Mouse (Mus musculus): ENCODE data around the gene Gm20716. TPM values are rescaled to one million over a fixed set of nuclear protein-coding genes. Genes with fewer than 3 reads are reported as not detected.
A peak's percentile ranks its signal among the peaks of the same experiment; 100 is the strongest.

Gm20716 gene
- 26.3 and 26.7 TPM in 2 replicates for polyA plus RNA-seq (2014; fragmentation: Nextera tagmentation; extraction: Ambion mirVana)

- Histone ChIP-seq H3K4me3 (ENCODE audit: low read depth, low read length) (peak within 1 kb of the TSS; percentile 99), H3K27me3 (replicated peaks; ENCODE audit: control insufficient read depth, insufficient read depth, low read length) (no peaks in the 10 kb centered on the region), H3K9ac (ENCODE audit: low read length) (peak within 1 kb of the TSS; percentile 91), H3K27ac (ENCODE audit: low read depth, low read length) (peak within 1 kb of the TSS; percentile 91), H3K9me3 (replicated peaks; ENCODE audit: control insufficient read depth, low read length) (no peaks in the 10 kb centered on the region), H3K4me1 (ENCODE audit: control insufficient read depth, insufficient read depth, low read length) (peaks cover 17% of the 10 kb centered on the region), H3K4me2 (ENCODE audit: low read length) (peak within 1 kb of the TSS; percentile 98), H3K36me3 (ENCODE audit: control insufficient read depth, insufficient read depth, low read length) (peaks cover 40% of the 10 kb centered on the region)
- whole genome bisulfite sequencing: 0% methylated on average over 73 of the region's 73 CpGs
- DNase-seq (ENCODE audit: low spot score) (peak; percentile 93), ATAC-seq (peak; percentile 91)
Measured at GRCm38 (mm10) chr2:168230026-168230728, at the start of gene Gm20716, which contains the start of the genes Dpm1 and Mocs3. Gm20716 (minus strand) TSS chr2:168230364. Dpm1 (minus strand) TSS chr2:168230591. Mocs3 (plus strand) TSS chr2:168230622.

- H3K9me3 ChIP-seq (replicated peaks; ENCODE audit: control insufficient read depth, low read length): no peaks in the 10 kb centered on the region
- ATAC-seq (no peak), DNase-seq (ENCODE audit: low spot score) (peak; percentile 58)
- H3K27me3 ChIP-seq (replicated peaks; ENCODE audit: control insufficient read depth, insufficient read depth, low read length): peaks cover 8% of the 10 kb centered on the region
- 0 out of 2 replicates have a peak, but pooled peaks cover 6% of the 10 kb centered on the region for H3K4me1 ChIP-seq (ENCODE audit: control insufficient read depth, insufficient read depth, low read length)
- H3K9ac ChIP-seq (ENCODE audit: low read length): no peak overlapping the region
- no peak overlapping the region for H3K27ac ChIP-seq (ENCODE audit: low read depth, low read length)
- H3K4me2 ChIP-seq (ENCODE audit: low read length): no peak overlapping the region
- H3K36me3 ChIP-seq (ENCODE audit: control insufficient read depth, insufficient read depth, low read length): no peaks in the 10 kb centered on the region
- 16% methylated on average over 11 of the region's 11 CpGs for WGBS
- no peak overlapping the region for H3K4me3 ChIP-seq (ENCODE audit: low read depth, low read length)
Measured at GRCm38 (mm10) chr2:168274374-168274935, 44.3 kb upstream of the Gm20716 start.

GRCm38 (mm10) chr2:168273387-168273786 lies 43.2 kb upstream of the Gm20716 start:
- ATAC-seq: no peak
- no peak for DNase-seq (ENCODE audit: low spot score)
- WGBS: 50% methylated on average over 9 of the region's 9 CpGs
- Histone ChIP-seq H3K4me1 (ENCODE audit: control insufficient read depth, insufficient read depth, low read length) (0 out of 2 replicates have a peak, but pooled peaks cover 6% of the 10 kb centered on the region), H3K9ac (ENCODE audit: low read length) (no peak overlapping the region), H3K4me2 (ENCODE audit: low read length) (no peak overlapping the region), H3K9me3 (replicated peaks; ENCODE audit: control insufficient read depth, low read length) (no peaks in the 10 kb centered on the region), H3K36me3 (ENCODE audit: control insufficient read depth, insufficient read depth, low read length) (no peaks in the 10 kb centered on the region), H3K27me3 (replicated peaks; ENCODE audit: control insufficient read depth, insufficient read depth, low read length) (no peaks in the 10 kb centered on the region), H3K27ac (ENCODE audit: low read depth, low read length) (0 out of 2 replicates have a peak overlapping the region, but pooled peaks have one; percentile 5), H3K4me3 (ENCODE audit: low read depth, low read length) (no peak overlapping the region)

- peak; percentile 36 for DNase-seq (ENCODE audit: low spot score)
- H3K4me3 ChIP-seq (ENCODE audit: low read depth, low read length): no peak overlapping the region
Measured at GRCm38 (mm10) chr2:168268033-168268432, 37.9 kb upstream of the Gm20716 start.

GRCm38 (mm10) chr2:168260900-168261299 lies 30.7 kb upstream of the Gm20716 start:
- Histone ChIP-seq H3K9ac (ENCODE audit: low read length) (no peak overlapping the region), H3K4me3 (ENCODE audit: low read depth, low read length) (no peak overlapping the region), H3K4me1 (ENCODE audit: control insufficient read depth, insufficient read depth, low read length) (no peaks in the 10 kb centered on the region), H3K4me2 (ENCODE audit: low read length) (no peak overlapping the region), H3K27me3 (replicated peaks; ENCODE audit: control insufficient read depth, insufficient read depth, low read length) (no peaks in the 10 kb centered on the region), H3K9me3 (replicated peaks; ENCODE audit: control insufficient read depth, low read length) (no peaks in the 10 kb centered on the region), H3K36me3 (ENCODE audit: control insufficient read depth, insufficient read depth, low read length) (no peaks in the 10 kb centered on the region), H3K27ac (ENCODE audit: low read depth, low read length) (no peak overlapping the region)
- no peak for DNase-seq (ENCODE audit: low spot score)
- ATAC-seq: no peak
- WGBS: 90% methylated on average over 10 of the region's 10 CpGs

More at GRCm38 (mm10) chr2:168268033-168268432, 37.9 kb upstream of the Gm20716 start:
- Histone ChIP-seq H3K9me3 (replicated peaks; ENCODE audit: control insufficient read depth, low read length) (no peaks in the 10 kb centered on the region), H3K27ac (ENCODE audit: low read depth, low read length) (no peak overlapping the region), H3K27me3 (replicated peaks; ENCODE audit: control insufficient read depth, insufficient read depth, low read length) (no peaks in the 10 kb centered on the region), H3K9ac (ENCODE audit: low read length) (no peak overlapping the region), H3K4me2 (ENCODE audit: low read length) (no peak overlapping the region), H3K4me1 (ENCODE audit: control insufficient read depth, insufficient read depth, low read length) (no peaks in the 10 kb centered on the region), H3K36me3 (ENCODE audit: control insufficient read depth, insufficient read depth, low read length) (no peaks in the 10 kb centered on the region)
- ATAC-seq: no peak
- 55% methylated on average over 7 of the region's 7 CpGs for WGBS

- H3K36me3 ChIP-seq (ENCODE audit: control insufficient read depth, insufficient read depth, low read length): no peaks in the 10 kb centered on the region
- H3K4me3 ChIP-seq (ENCODE audit: low read depth, low read length): no peak overlapping the region
- no peaks in the 10 kb centered on the region for H3K4me1 ChIP-seq (ENCODE audit: control insufficient read depth, insufficient read depth, low read length)
- H3K4me2 ChIP-seq (ENCODE audit: low read length): no peak overlapping the region
- H3K27ac ChIP-seq (ENCODE audit: low read depth, low read length): no peak overlapping the region
- no peak overlapping the region for H3K9ac ChIP-seq (ENCODE audit: low read length)
- no peak for DNase-seq (ENCODE audit: low spot score)
- ATAC-seq: no peak
- 90% methylated on average over 3 of the region's 3 CpGs for WGBS
- H3K27me3 ChIP-seq (replicated peaks; ENCODE audit: control insufficient read depth, insufficient read depth, low read length): no peaks in the 10 kb centered on the region
- no peaks in the 10 kb centered on the region for H3K9me3 ChIP-seq (replicated peaks; ENCODE audit: control insufficient read depth, low read length)
Measured at GRCm38 (mm10) chr2:168260124-168260523, 30.0 kb upstream of the Gm20716 start.

GRCm38 (mm10) chr2:168259046-168259445 lies 28.9 kb upstream of the Gm20716 start:
- H3K4me1 ChIP-seq (ENCODE audit: control insufficient read depth, insufficient read depth, low read length): no peaks in the 10 kb centered on the region
- no peaks in the 10 kb centered on the region for H3K36me3 ChIP-seq (ENCODE audit: control insufficient read depth, insufficient read depth, low read length)
- H3K4me3 ChIP-seq (ENCODE audit: low read depth, low read length): no peak overlapping the region
- DNase-seq (ENCODE audit: low spot score) (no peak), ATAC-seq (no peak)
- no peak overlapping the region for H3K9ac ChIP-seq (ENCODE audit: low read length)
- H3K27ac ChIP-seq (ENCODE audit: low read depth, low read length): no peak overlapping the region
- H3K27me3 ChIP-seq (replicated peaks; ENCODE audit: control insufficient read depth, insufficient read depth, low read length): no peaks in the 10 kb centered on the region
- WGBS: 94% methylated on average over 8 of the region's 8 CpGs
- H3K4me2 ChIP-seq (ENCODE audit: low read length): no peak overlapping the region
- no peaks in the 10 kb centered on the region for H3K9me3 ChIP-seq (replicated peaks; ENCODE audit: control insufficient read depth, low read length)

- Histone ChIP-seq H3K4me1 (ENCODE audit: control insufficient read depth, insufficient read depth, low read length) (peaks cover 4% of the 10 kb centered on the region; the same call in 1 of the 2 replicates), H3K9me3 (replicated peaks; ENCODE audit: control insufficient read depth, low read length) (no peaks in the 10 kb centered on the region), H3K4me3 (ENCODE audit: low read depth, low read length) (no peak overlapping the region), H3K27me3 (replicated peaks; ENCODE audit: control insufficient read depth, insufficient read depth, low read length) (no peaks in the 10 kb centered on the region), H3K9ac (ENCODE audit: low read length) (no peak overlapping the region), H3K27ac (ENCODE audit: low read depth, low read length) (no peak overlapping the region), H3K36me3 (ENCODE audit: control insufficient read depth, insufficient read depth, low read length) (no peaks in the 10 kb centered on the region), H3K4me2 (ENCODE audit: low read length) (no peak overlapping the region)
- ATAC-seq (no peak), DNase-seq (ENCODE audit: low spot score) (no peak)
- 93% methylated on average over 4 of the region's 4 CpGs for WGBS
Measured at GRCm38 (mm10) chr2:168257188-168257587, 27.0 kb upstream of the Gm20716 start.

- DNase-seq (ENCODE audit: low spot score): no peak
- Histone ChIP-seq H3K9me3 (replicated peaks; ENCODE audit: control insufficient read depth, low read length) (no peaks in the 10 kb centered on the region), H3K9ac (ENCODE audit: low read length) (no peak overlapping the region), H3K4me1 (ENCODE audit: control insufficient read depth, insufficient read depth, low read length) (peaks cover 4% of the 10 kb centered on the region; the same call in 1 of the 2 replicates), H3K4me3 (ENCODE audit: low read depth, low read length) (no peak overlapping the region), H3K36me3 (ENCODE audit: control insufficient read depth, insufficient read depth, low read length) (no peaks in the 10 kb centered on the region), H3K4me2 (ENCODE audit: low read length) (no peak overlapping the region), H3K27me3 (replicated peaks; ENCODE audit: control insufficient read depth, insufficient read depth, low read length) (no peaks in the 10 kb centered on the region), H3K27ac (ENCODE audit: low read depth, low read length) (no peak overlapping the region)
- ATAC-seq: no peak
- 88% methylated on average over 3 of the region's 3 CpGs for WGBS
Measured at GRCm38 (mm10) chr2:168256506-168256905, 26.3 kb upstream of the Gm20716 start.
